7 mouse cellular contexts compared by ENCODE assay signal in genomic region chr3:51611972-51612371, GRCm38 (mm10). TPM values are rescaled to one million over a fixed set of nuclear protein-coding genes. Genes with fewer than 3 reads are reported as not detected.
DNase-seq lines count a peak whose midpoint lies in the region; ATAC-seq and TF ChIP-seq lines count a peak whose summit lies in the region.

No protein-coding gene starts in this region.

- DNase-seq in T-cell, adult 2 months (ENCODE audit: low spot score): peak; percentile 6
- DNase-seq in forebrain, embryonic 14.5 days (ENCODE audit: low spot score): peak; percentile 36
- peak; percentile 83 for DNase-seq in heart, postnatal 0 days (ENCODE audit: low spot score)
- DNase-seq in kidney, postnatal 25 days: peak; percentile 71 to 86
- DNase-seq in lung, postnatal 10 days: peak; percentile 92
- peak; percentile 50 for DNase-seq in right cerebral cortex, postnatal 14 days

- no peak for TF ChIP-seq EP300 in heart, postnatal 0 days (IDR thresholded peaks at IDR 0.05; ENCODE audit: low read depth)

- no peaks in the 10 kb centered on the region for H3K9me3 ChIP-seq in forebrain, embryonic 14.5 days (replicated peaks; ENCODE audit: control insufficient read depth, low read length)
- H3K9me3 ChIP-seq in heart, postnatal 0 days (replicated peaks; ENCODE audit: control insufficient read depth, low read length): no peaks in the 10 kb centered on the region

- no peaks in the 10 kb centered on the region for H3K4me1 ChIP-seq in forebrain, embryonic 14.5 days (ENCODE audit: control insufficient read depth, insufficient read depth, low read length)
- no peaks in the 10 kb centered on the region for H3K4me1 ChIP-seq in heart, postnatal 0 days (ENCODE audit: control insufficient read depth, insufficient read depth)

- H3K27me3 ChIP-seq in forebrain, embryonic 14.5 days (replicated peaks; ENCODE audit: control insufficient read depth, insufficient read depth, low read length): no peaks in the 10 kb centered on the region
- no peaks in the 10 kb centered on the region for H3K27me3 ChIP-seq in heart, postnatal 0 days (ENCODE audit: control insufficient read depth, insufficient read depth, low read length)

- no peak overlapping the region for H3K27ac ChIP-seq in forebrain, embryonic 14.5 days (ENCODE audit: low read depth, low read length)
- no peak overlapping the region for H3K27ac ChIP-seq in heart, postnatal 0 days (ENCODE audit: low read depth)

- H3K36me3 ChIP-seq in forebrain, embryonic 14.5 days (ENCODE audit: control insufficient read depth, insufficient read depth, low read length): no peaks in the 10 kb centered on the region
- no peaks in the 10 kb centered on the region for H3K36me3 ChIP-seq in heart, postnatal 0 days (replicated peaks; ENCODE audit: control insufficient read depth, insufficient read depth, low read length)

- H3K4me3 ChIP-seq in forebrain, embryonic 14.5 days (ENCODE audit: low read depth, low read length): no peak overlapping the region
- H3K4me3 ChIP-seq in heart, postnatal 0 days (ENCODE audit: low read depth, low read length): no peak overlapping the region

- no peak overlapping the region for H3K9ac ChIP-seq in forebrain, embryonic 14.5 days (ENCODE audit: low read length)
- no peak overlapping the region for H3K9ac ChIP-seq in heart, postnatal 0 days (replicated peaks; ENCODE audit: low read depth, low read length)

- peak; percentile 66 for TF ChIP-seq CTCF in heart, postnatal 0 days (IDR thresholded peaks at IDR 0.05; ENCODE audit: low read depth)

- WGBS in forebrain, embryonic 14.5 days: 6% methylated on average over 6 of the region's 6 CpGs
- WGBS in heart, postnatal 0 days: 10% methylated on average over 6 of the region's 6 CpGs

- peak; percentile 64; the same call in 1 of the 2 replicates for ATAC-seq in cerebellum, adult (ENCODE audit: insufficient number of reproducible peaks, low FRiP score, low TSS enrichment)
- ATAC-seq in forebrain, embryonic 14.5 days: peak; percentile 68; the same call in 1 of the 2 replicates
- peak; percentile 89 for ATAC-seq in heart, postnatal 0 days (ENCODE audit: insufficient read depth, low read depth)

- no peak overlapping the region for H3K4me2 ChIP-seq in forebrain, embryonic 14.5 days (ENCODE audit: low read length)
- no peak overlapping the region for H3K4me2 ChIP-seq in heart, postnatal 0 days (ENCODE audit: low read depth, low read length)

RNA-seq across cellular contexts. Expression of gene Mgst2, which starts 48.2 kb away (rescaled TPM):
- 0.40 TPM in 1 of 2 replicates, not detected in the other for polyA plus RNA-seq in forebrain, embryonic 14.5 days (2014; fragmentation: Nextera tagmentation; extraction: Ambion mirVana)
- total RNA-seq in heart, postnatal 0 days (2014; rRNA removed; ENCODE audit: low replicate concordance): 3.2 and 16.5 TPM in 2 replicates
- polyA plus RNA-seq in heart, postnatal 0 days (2015; fragmentation: Nextera tagmentation; extraction: Ambion mirVana): 8.7 and 9.4 TPM in 2 replicates

RNA-seq across cellular contexts. Expression of gene Setd7, which starts 51.3 kb away (rescaled TPM):
- polyA plus RNA-seq in forebrain, embryonic 14.5 days (2014; fragmentation: Nextera tagmentation; extraction: Ambion mirVana): 3.7 and 5.2 TPM in 2 replicates
- 24.8 and 54.7 TPM in 2 replicates for total RNA-seq in heart, postnatal 0 days (2014; rRNA removed; ENCODE audit: low replicate concordance)
- polyA plus RNA-seq in heart, postnatal 0 days (2015; fragmentation: Nextera tagmentation; extraction: Ambion mirVana): 2.5 and 3.0 TPM in 2 replicates

Comparison
In these comparisons a context has a peak if more than half of its experiments do, and no peak if none do; other contexts are left out.
1. DNase-seq: peak in every context shown above with its lines; median percentile 92 in lung, postnatal 10 days; 83 in heart, postnatal 0 days; 78 in kidney, postnatal 25 days; 50 in right cerebral cortex, postnatal 14 days; 36 in forebrain, embryonic 14.5 days; 6 in T-cell, adult 2 months.